Mouse (Mus musculus): Measurements from ENCODE around the gene Zc3h4.

DNA sequence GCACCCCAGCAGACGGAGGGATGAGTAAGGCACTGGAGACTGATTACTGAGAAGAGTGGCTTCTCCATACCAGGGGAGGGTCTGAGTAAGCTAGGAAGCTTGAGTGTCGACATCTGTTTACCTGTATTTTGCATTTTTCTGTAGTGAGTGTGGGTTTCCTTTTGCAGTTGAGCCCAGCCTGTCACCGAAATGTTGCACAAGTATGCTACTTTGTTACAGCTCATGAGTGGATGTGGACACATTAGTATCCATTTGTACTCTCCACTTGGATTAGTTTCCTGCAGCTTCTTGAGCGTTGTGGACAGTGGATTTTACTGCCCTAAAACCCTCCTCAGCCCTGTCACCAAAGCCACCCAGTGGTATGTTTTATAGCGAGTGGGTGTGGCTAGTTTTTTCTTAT, 18.0 kb downstream of the Zc3h4 start:
- no peak for TF ChIP-seq CTCF (IDR thresholded peaks at IDR 0.05; ENCODE audit: low read depth)
- TF ChIP-seq EP300 (IDR thresholded peaks at IDR 0.05; ENCODE audit: low read depth) = no peak

Data from heart, postnatal 0 days (tissue).